Mouse (Mus musculus): ENCODE data around the gene Gstt1.
"Not testable (repeated sequence)": the region's sequence is repeated elsewhere in the genome, so short reads cannot be mapped to it uniquely, and the experiment has no call there.

DNA sequence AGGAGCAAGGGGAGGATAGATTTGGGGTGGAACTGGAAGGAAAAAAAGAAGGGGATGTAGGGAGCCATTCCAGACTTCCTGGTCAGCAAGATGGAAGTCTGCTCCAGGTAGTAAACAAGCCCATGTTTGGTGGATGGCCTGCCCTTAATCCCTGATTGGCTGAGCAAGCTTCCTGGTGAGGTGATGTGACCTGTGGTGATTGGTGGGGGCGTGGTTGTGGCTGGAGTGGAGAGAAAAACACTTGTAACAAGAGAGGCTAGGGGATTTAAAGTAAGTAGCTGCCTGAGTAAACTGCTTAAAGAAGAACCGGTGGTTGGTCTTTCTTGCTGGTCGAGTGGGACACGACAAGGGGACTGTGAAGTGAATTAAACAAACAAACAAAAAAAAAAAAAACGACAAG, 30.6 kb downstream of the Gstt1 start:
- not testable (repeated sequence) for TF ChIP-seq CTCF (IDR thresholded peaks at IDR 0.05; ENCODE audit: borderline replicate concordance, insufficient read depth, low read length); POLR2A (IDR thresholded peaks at IDR 0.05; ENCODE audit: low read depth, low read length)

All from embryonic fibroblast, embryonic 13.5 days (primary cell).